Mouse (Mus musculus) NIH3T3 (cell line): Measurements from ENCODE around the gene 2210016L21Rik.

ENCODE experiments used
- DNase-seq: peaks from one replicate; pipeline ENCODE4 v3.0.0-alpha.2; 2012; ENCODE audit warnings: low read depth

The 2210016L21Rik gene

DNA sequence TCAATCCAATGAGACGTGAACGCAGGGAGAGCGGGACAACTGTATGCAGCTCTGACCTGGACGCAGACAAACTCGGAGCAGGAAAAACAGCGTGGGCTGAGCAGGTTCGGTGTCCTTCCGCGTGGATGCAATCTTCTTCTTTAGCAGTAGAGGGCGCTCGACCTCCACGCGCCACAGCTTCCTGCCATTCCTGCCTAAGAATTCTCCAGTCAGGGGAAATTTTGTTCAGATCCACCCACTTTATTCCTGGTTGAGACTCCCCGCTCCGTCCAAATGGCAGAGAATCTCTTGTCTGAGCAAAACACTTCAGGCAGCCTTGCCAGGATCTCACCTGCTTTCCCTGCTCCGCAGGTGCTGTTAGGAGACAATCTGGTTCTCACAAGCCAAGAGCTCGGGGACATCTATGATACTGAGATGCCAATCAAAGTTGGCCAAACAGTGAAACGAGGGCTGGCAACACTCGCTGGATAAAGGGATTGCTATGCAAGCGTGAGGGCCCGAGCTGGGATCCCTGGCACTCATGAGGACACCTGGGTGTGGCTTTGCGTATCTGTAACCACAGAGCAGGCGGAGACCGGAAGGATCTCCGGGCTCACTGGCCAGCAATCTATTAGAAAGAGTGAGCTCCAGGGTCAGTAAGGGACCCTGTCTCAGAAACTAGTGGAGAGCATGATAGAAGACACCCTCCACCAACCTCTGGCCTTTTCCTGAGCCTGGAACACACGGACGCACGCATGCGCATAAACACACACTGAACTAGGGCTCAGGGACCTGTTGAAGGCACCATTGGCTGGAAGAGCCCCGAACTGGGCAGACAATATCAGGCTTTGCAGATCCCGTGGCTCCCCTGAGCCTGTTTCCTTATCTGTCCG, 37.5 kb downstream of the 2210016L21Rik start:
- DNase-seq: peak; percentile 87

DNA sequence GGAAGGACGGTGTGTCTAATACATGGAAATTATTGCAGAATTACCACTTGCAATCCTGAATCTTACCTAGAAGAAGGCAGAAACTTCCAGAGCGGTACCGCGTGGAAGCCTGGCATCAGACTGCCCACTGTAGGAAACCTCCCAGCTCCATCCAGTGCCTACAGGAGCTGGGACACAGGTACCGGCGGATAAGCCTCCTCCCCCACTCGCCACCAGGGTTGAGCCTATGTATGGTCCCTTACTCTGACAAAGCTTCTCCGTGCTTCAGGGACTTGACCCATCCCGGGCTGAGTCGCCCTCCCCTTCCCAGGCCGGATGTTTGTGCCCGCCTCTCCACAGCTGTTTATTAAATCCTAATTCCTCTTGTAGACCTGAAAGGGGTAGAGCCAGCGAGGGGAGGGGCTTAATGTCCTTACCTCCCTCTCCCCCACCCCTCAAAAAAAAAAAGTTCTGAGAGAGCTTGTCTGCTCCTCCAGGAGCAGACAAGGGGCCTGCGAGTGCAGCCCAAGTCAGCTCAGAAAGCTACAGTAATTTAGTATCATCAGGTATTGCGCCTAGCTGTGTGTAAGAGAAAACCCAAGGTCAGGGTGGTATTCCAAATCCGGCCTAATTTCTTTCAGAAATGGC, 38.3 kb downstream of the 2210016L21Rik start:
- no peak for DNase-seq

- DNase-seq: no peak
These were observed 40.0 kb downstream of the 2210016L21Rik start for GRCm38 (mm10) chr5:114982001-114982400.

DNA sequence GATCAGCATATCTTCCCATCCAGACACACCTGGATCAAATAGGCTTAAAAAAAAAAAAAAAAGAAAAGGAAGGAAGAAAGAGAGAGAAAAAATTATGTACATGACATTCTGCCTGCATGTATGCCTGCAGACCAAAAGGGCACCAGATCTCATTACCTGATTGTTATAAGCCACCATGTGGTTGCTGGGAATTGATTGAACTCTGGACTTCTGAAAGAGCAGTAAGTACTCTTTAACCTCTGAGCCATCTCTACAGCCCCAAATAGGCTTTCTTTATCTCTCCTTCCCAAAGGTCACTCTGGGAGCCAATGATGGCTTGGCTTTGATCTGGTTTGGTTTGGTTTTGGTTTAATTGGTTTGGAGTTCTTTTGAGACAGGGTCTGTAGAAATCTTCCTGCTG, 43.1 kb downstream of the 2210016L21Rik start:
- no peak for DNase-seq

DNA sequence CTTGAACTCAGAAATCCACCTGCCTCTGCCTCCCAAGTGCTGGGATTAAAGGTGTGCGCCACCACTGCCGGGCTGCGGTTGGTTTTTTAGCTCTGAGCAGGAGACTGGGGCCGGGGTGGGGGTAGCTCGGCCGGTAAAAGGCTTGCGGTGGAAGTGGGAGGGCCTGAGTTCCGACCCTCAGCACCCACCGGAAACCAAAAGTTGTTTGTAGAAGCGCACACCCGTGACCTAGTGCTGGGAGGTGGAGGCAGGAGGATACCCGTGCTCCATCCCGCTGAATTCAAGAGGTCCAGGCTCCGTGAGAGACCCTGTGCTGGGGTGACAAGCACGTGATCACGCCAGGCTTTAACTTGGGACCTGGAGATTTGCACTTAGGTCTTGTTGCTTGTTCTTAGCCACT, 54.5 kb downstream of the 2210016L21Rik start:
- DNase-seq: no peak

DNA sequence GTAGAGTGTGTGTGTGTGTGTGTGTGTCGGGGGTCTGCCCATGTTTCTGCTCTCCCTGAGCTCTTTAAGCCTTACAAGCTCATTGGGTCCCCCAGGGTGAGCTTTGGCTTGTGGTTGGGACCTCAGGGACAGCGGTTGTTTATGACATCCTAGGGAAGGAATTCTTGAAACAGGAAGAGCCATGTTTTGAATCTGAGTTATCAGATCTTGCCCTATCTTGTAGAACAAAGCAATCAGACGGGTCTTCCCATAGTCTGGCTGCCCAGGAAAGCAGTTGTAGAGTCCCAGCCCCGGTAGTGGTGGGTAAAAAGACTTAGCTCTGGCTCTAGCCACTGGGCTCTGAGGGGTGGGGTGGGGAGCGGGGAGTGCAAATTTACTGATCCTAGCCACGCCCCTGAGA, 55.4 kb downstream of the 2210016L21Rik start:
- no peak for DNase-seq
